Mouse (Mus musculus) embryonic facial prominence, embryonic 10.5 days (tissue): ENCODE results near the gene B430306N03Rik. TPM values are rescaled to one million over a fixed set of nuclear protein-coding genes. Genes with fewer than 3 reads are reported as not detected.
"Not testable (repeated sequence)": the region's sequence is repeated elsewhere in the genome, so short reads cannot be mapped to it uniquely, and the experiment has no call there.

Source experiments
- DNase-seq: peaks from one replicate; pipeline ENCODE4 v3.0.0-alpha.2; 2017; ENCODE audit warnings: low spot score
- H3K27ac ChIP-seq: fragments of 300-500 bp; sonication (generic); replicated peaks from 2 replicates; pipeline ENCODE4 v1.5.1; 2016; ENCODE audit warnings: mild to moderate bottlenecking
- H3K27me3 ChIP-seq: fragments of 300-500 bp; sonication (generic); replicated peaks from 2 replicates; pipeline ENCODE4 v1.6.1; 2016; ENCODE audit warnings: low read depth, mild to moderate bottlenecking; ENCODE audit not compliant: poor library complexity, severe bottlenecking
- H3K36me3 ChIP-seq: fragments of 300-500 bp; sonication (generic); replicated peaks from 2 replicates; pipeline ENCODE4 v1.6.1; 2016; ENCODE audit warnings: mild to moderate bottlenecking, moderate library complexity
- H3K4me1 ChIP-seq: fragments of 300-500 bp; sonication (generic); 2 replicates; pipeline ENCODE4 v1.6.1; 2016
- H3K4me3 ChIP-seq: fragments of 300-500 bp; sonication (generic); 2 replicates; pipeline ENCODE4 v1.5.1; 2016; ENCODE audit warnings: mild to moderate bottlenecking, moderate library complexity
- H3K9me3 ChIP-seq: fragments of 300-500 bp; sonication (generic); 2 replicates; pipeline ENCODE4 v1.6.1; 2016; ENCODE audit warnings: mild to moderate bottlenecking
- WGBS: fragments of 180-500 bp; shearing (Covaris S2); methylation state at CpG from one replicate; pipeline ENCODE4 v1.1.7; 2016; 5-methylcytosine and 5-hydroxymethylcytosine counted together
- polyA plus RNA-seq: library from polyadenylated mRNA; unstranded; fragments of >200 nt; fragmentation: Nextera tagmentation; extraction: Ambion mirVana; gene quantifications from 2 replicates; pipeline ENCODE4 v1.2.1, GENCODE M21; 2016

B430306N03Rik gene
- polyA plus RNA-seq: not detected in 2 replicates

GRCm38 (mm10) chr17:48315905-48316579 is at the start of gene B430306N03Rik:
Gene B430306N03Rik, plus strand, starts transcription at chr17:48316141.
- not testable (repeated sequence) for H3K27ac ChIP-seq, H3K27me3 ChIP-seq, H3K4me1 ChIP-seq, H3K36me3 ChIP-seq, H3K9me3 ChIP-seq, DNase-seq, H3K4me3 ChIP-seq
- WGBS: 83% methylated on average over 3 of the region's 3 CpGs

- 55% methylated on average over 2 of the region's 2 CpGs for WGBS
- no peak overlapping the region for H3K27ac ChIP-seq
- no peaks in the 10 kb centered on the region for H3K27me3 ChIP-seq
- H3K4me1 ChIP-seq: no peaks in the 10 kb centered on the region
- no peak for DNase-seq
- H3K36me3 ChIP-seq: no peaks in the 10 kb centered on the region
- no peaks in the 10 kb centered on the region for H3K9me3 ChIP-seq
- H3K4me3 ChIP-seq: no peak overlapping the region
Observed at GRCm38 (mm10) chr17:48266610-48267304, 49.2 kb upstream of the B430306N03Rik start.

- 90% methylated on average over 1 of the region's 1 CpGs for WGBS
- no peaks in the 10 kb centered on the region for H3K27me3 ChIP-seq
- no peaks in the 10 kb centered on the region for H3K36me3 ChIP-seq
- no peak for DNase-seq
- H3K4me1 ChIP-seq: no peaks in the 10 kb centered on the region
- no peaks in the 10 kb centered on the region for H3K9me3 ChIP-seq
- no peak overlapping the region for H3K27ac ChIP-seq
- H3K4me3 ChIP-seq: no peak overlapping the region
Observed at GRCm38 (mm10) chr17:48267591-48267990, 48.4 kb upstream of the B430306N03Rik start.

- H3K36me3 ChIP-seq: no peaks in the 10 kb centered on the region
- H3K9me3 ChIP-seq: no peaks in the 10 kb centered on the region
- no peaks in the 10 kb centered on the region for H3K27me3 ChIP-seq
- no peak overlapping the region for H3K27ac ChIP-seq
- H3K4me3 ChIP-seq: no peak overlapping the region
- no peaks in the 10 kb centered on the region for H3K4me1 ChIP-seq
- DNase-seq: no peak
Observed at GRCm38 (mm10) chr17:48268276-48268675, 47.7 kb upstream of the B430306N03Rik start.

GRCm38 (mm10) chr17:48269833-48270232 is 46.1 kb upstream of the B430306N03Rik start:
- DNase-seq: no peak
- 74% methylated on average over 4 of the region's 4 CpGs for WGBS
- Histone ChIP-seq H3K27ac (no peak overlapping the region), H3K9me3 (no peaks in the 10 kb centered on the region), H3K36me3 (no peaks in the 10 kb centered on the region), H3K4me3 (no peak overlapping the region), H3K27me3 (no peaks in the 10 kb centered on the region), H3K4me1 (no peaks in the 10 kb centered on the region)

- H3K27me3 ChIP-seq: no peaks in the 10 kb centered on the region
- WGBS: 85% methylated on average over 5 of the region's 5 CpGs
- H3K4me1 ChIP-seq: peaks cover 4% of the 10 kb centered on the region; the same call in 1 of the 2 replicates
- peak overlapping the region; percentile 40; the same call in 1 of the 2 replicates for H3K27ac ChIP-seq
- no peaks in the 10 kb centered on the region for H3K9me3 ChIP-seq
- H3K4me3 ChIP-seq: no peak overlapping the region
- no peak for DNase-seq
- H3K36me3 ChIP-seq: no peaks in the 10 kb centered on the region
Observed at GRCm38 (mm10) chr17:48272158-48272557, 43.8 kb upstream of the B430306N03Rik start.

GRCm38 (mm10) chr17:48272598-48272997 is 43.3 kb upstream of the B430306N03Rik start:
- no peaks in the 10 kb centered on the region for H3K27me3 ChIP-seq
- no peak for DNase-seq
- no peaks in the 10 kb centered on the region for H3K9me3 ChIP-seq
- no peaks in the 10 kb centered on the region for H3K36me3 ChIP-seq
- whole genome bisulfite sequencing: 90% methylated on average over 4 of the region's 4 CpGs
- peaks cover 4% of the 10 kb centered on the region; the same call in 1 of the 2 replicates for H3K4me1 ChIP-seq
- peak overlapping the region; percentile 40; the same call in 1 of the 2 replicates for H3K27ac ChIP-seq
- no peak overlapping the region for H3K4me3 ChIP-seq

GRCm38 (mm10) chr17:48274098-48274497 is 41.8 kb upstream of the B430306N03Rik start:
- Histone ChIP-seq H3K9me3 (no peaks in the 10 kb centered on the region), H3K4me1 (peaks cover 4% of the 10 kb centered on the region; the same call in 1 of the 2 replicates), H3K27ac (no peak overlapping the region), H3K27me3 (no peaks in the 10 kb centered on the region), H3K36me3 (no peaks in the 10 kb centered on the region), H3K4me3 (no peak overlapping the region)
- no peak for DNase-seq
- WGBS: 90% methylated on average over 4 of the region's 4 CpGs

- Histone ChIP-seq H3K27ac (no peak overlapping the region), H3K4me3 (no peak overlapping the region), H3K27me3 (no peaks in the 10 kb centered on the region), H3K9me3 (no peaks in the 10 kb centered on the region), H3K36me3 (no peaks in the 10 kb centered on the region), H3K4me1 (peaks cover 4% of the 10 kb centered on the region; the same call in 1 of the 2 replicates)
- WGBS: 29% methylated on average over 6 of the region's 6 CpGs
- DNase-seq: peak; percentile 81
Observed at GRCm38 (mm10) chr17:48274885-48275284, 41.1 kb upstream of the B430306N03Rik start.

- no peaks in the 10 kb centered on the region for H3K36me3 ChIP-seq
- H3K4me3 ChIP-seq: no peak overlapping the region
- H3K27me3 ChIP-seq: no peaks in the 10 kb centered on the region
- H3K9me3 ChIP-seq: no peaks in the 10 kb centered on the region
- WGBS: 65% methylated on average over 7 of the region's 7 CpGs
- no peak overlapping the region for H3K27ac ChIP-seq
- H3K4me1 ChIP-seq: peaks cover 9% of the 10 kb centered on the region
- no peak for DNase-seq
Observed at GRCm38 (mm10) chr17:48275736-48276135, 40.2 kb upstream of the B430306N03Rik start.

GRCm38 (mm10) chr17:48278381-48278780 is 37.6 kb upstream of the B430306N03Rik start:
- Histone ChIP-seq H3K27ac (no peak overlapping the region), H3K4me3 (no peak overlapping the region), H3K4me1 (peaks cover 32% of the 10 kb centered on the region), H3K36me3 (no peaks in the 10 kb centered on the region), H3K9me3 (no peaks in the 10 kb centered on the region), H3K27me3 (no peaks in the 10 kb centered on the region)
- no peak for DNase-seq

GRCm38 (mm10) chr17:48279002-48279401 is 36.9 kb upstream of the B430306N03Rik start:
- no peaks in the 10 kb centered on the region for H3K36me3 ChIP-seq
- WGBS: 81% methylated on average over 4 of the region's 4 CpGs

More at GRCm38 (mm10) chr17:48279002-48279401, 36.9 kb upstream of the B430306N03Rik start:
- DNase-seq: no peak
- Histone ChIP-seq H3K4me3 (no peak overlapping the region), H3K9me3 (no peaks in the 10 kb centered on the region), H3K27me3 (no peaks in the 10 kb centered on the region), H3K4me1 (peaks cover 34% of the 10 kb centered on the region), H3K27ac (no peak overlapping the region)
